Mouse (Mus musculus) liver, postnatal 0 days (tissue): ENCODE measurements around the gene Bach2.

Experiments used
- CTCF ChIP-seq: sonication (generic); IDR thresholded peaks from 2 replicates; pipeline ENCODE4 v1.5.1; 2016; ENCODE audit warnings: antibody characterized with exemption, low read depth
- EP300 ChIP-seq: IDR thresholded peaks from 2 replicates; pipeline ENCODE4 v1.6.1; 2016; ENCODE audit warnings: antibody characterized with exemption, low read depth, mild to moderate bottlenecking

- no peak for TF ChIP-seq CTCF
- TF ChIP-seq EP300 = no peak
Measured at GRCm38 (mm10) chr4:32560246-32560645, 321.6 kb downstream of the Bach2 start.
